Mouse (Mus musculus): ENCODE results near the gene Zfp418. TPM values are rescaled to one million over a fixed set of nuclear protein-coding genes. Genes with fewer than 3 reads are reported as not detected.

Zfp418 gene
- 0.79 and 1.1 TPM in 2 replicates for polyA plus RNA-seq (2015; fragmentation: Nextera tagmentation; extraction: Ambion mirVana)

GRCm38 (mm10) chr7:7171227-7172147 lies at the start of gene Zfp418:
Gene Zfp418 (plus strand): TSS chr7:7171330.

DNA sequence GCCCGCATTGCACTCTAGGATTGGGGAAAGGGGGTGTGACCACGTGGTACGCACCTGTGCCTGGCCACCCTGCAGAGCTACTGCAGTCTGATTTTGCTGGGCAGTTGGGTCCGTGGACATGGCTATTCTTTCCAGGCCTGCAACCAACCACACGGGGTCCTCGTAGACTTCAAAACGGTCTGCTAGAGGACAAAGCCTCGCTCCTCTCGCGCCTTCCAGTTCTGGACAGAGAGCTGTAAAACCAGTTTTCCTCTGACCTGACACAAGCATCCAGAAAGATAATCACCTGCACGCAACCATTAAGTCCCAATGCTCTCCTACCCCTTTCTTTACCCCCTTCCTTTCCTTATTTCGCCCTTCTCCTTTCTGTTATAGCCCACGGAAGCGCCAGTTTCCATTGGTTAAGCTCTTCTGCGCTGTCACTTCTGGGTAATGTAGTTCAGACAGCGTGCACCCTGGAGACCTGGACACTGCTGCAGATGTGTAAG lies 34.7 kb upstream of the Zfp418 start, which contains the start of gene Zfp773:
TSS of gene Zfp773 (minus strand) at position 377 of the 488 bp plus-strand sequence.

GRCm38 (mm10) chr7:7209313-7210151 lies 38.4 kb downstream of the Zfp418 start, which contains the start of gene Zfp772:
Gene Zfp772 (minus strand): TSS chr7:7209998.

Other genes with a start within 250 kb of the Zfp418 start
- not detected in 2 replicates for gene Aurkc, start 176.0 kb upstream of the Zfp418 start, polyA plus RNA-seq (2015; fragmentation: Nextera tagmentation; extraction: Ambion mirVana)
- 10.6 and 12.9 TPM in 2 replicates for gene Zfp954, start 49.8 kb upstream of the Zfp418 start, polyA plus RNA-seq (2015; fragmentation: Nextera tagmentation; extraction: Ambion mirVana)
- gene Zfp773, start 34.6 kb upstream of the Zfp418 start, polyA plus RNA-seq (2015; fragmentation: Nextera tagmentation; extraction: Ambion mirVana) = 0.51 and 0.90 TPM in 2 replicates
- 3.7 and 3.8 TPM in 2 replicates for gene Zfp772, start 38.7 kb downstream of the Zfp418 start, polyA plus RNA-seq (2015; fragmentation: Nextera tagmentation; extraction: Ambion mirVana)
- 0.20 and 0.47 TPM in 2 replicates for gene Vmn2r29, start 76.0 kb downstream of the Zfp418 start, polyA plus RNA-seq (2015; fragmentation: Nextera tagmentation; extraction: Ambion mirVana)
- gene Gm45844, start 107.0 kb downstream of the Zfp418 start, polyA plus RNA-seq (2015; fragmentation: Nextera tagmentation; extraction: Ambion mirVana) = 2.6 and 4.2 TPM in 2 replicates
- 46.6 and 52.5 TPM in 2 replicates for gene Clcn4, start 129.5 kb downstream of the Zfp418 start, polyA plus RNA-seq (2015; fragmentation: Nextera tagmentation; extraction: Ambion mirVana)
- gene Vmn2r30, start 166.3 kb downstream of the Zfp418 start, polyA plus RNA-seq (2015; fragmentation: Nextera tagmentation; extraction: Ambion mirVana) = 0.03 and 0.11 TPM in 2 replicates
- 1.1 TPM in 2 replicates for gene Gm45783, start 203.2 kb downstream of the Zfp418 start, polyA plus RNA-seq (2015; fragmentation: Nextera tagmentation; extraction: Ambion mirVana)
- not detected in 2 replicates for gene Vmn2r31, start 228.4 kb downstream of the Zfp418 start, polyA plus RNA-seq (2015; fragmentation: Nextera tagmentation; extraction: Ambion mirVana)

Measured in adrenal gland, postnatal 0 days (tissue).